Mouse (Mus musculus) neural tube, embryonic 11.5 days (tissue): ENCODE measurements around the gene Adcy6. TPM values are rescaled to one million over a fixed set of nuclear protein-coding genes. Genes with fewer than 3 reads are reported as not detected.

Source experiments
- ATAC-seq: fragments of 200-750 bp; cut with Nextera tagmentation; 2 replicates; pipeline ENCODE4 v1.8.0; 2017; ENCODE audit warnings: moderate number of reproducible peaks, mild to moderate bottlenecking, moderate TSS enrichment, moderate library complexity; ENCODE audit not compliant: insufficient read depth, low FRiP score, low TSS enrichment
- DNase-seq: peaks from one replicate; pipeline ENCODE4 v3.0.0-alpha.2; 2015; ENCODE audit warnings: low spot score
- H3K27ac ChIP-seq: fragments of 300-500 bp; sonication (generic); 2 replicates; pipeline ENCODE4 v1.5.1; 2014; ENCODE audit warnings: low read depth, mild to moderate bottlenecking, low read length
- H3K27me3 ChIP-seq: fragments of 300-500 bp; sonication (generic); 2 replicates; pipeline ENCODE4 v1.6.1; 2014; ENCODE audit warnings: mild to moderate bottlenecking, low read length, mixed read lengths; ENCODE audit not compliant: control insufficient read depth, insufficient read depth
- H3K36me3 ChIP-seq: fragments of 300-500 bp; sonication (generic); 2 replicates; pipeline ENCODE4 v1.6.1; 2014; ENCODE audit warnings: mild to moderate bottlenecking, low read length, moderate library complexity, mixed read lengths; ENCODE audit not compliant: control insufficient read depth, insufficient read depth
- H3K4me1 ChIP-seq: fragments of 300-500 bp; sonication (generic); 2 replicates; pipeline ENCODE4 v1.6.1; 2014; ENCODE audit warnings: low read length, mixed read lengths; ENCODE audit not compliant: control insufficient read depth, insufficient read depth
- H3K4me2 ChIP-seq: fragments of 300-500 bp; sonication (generic); 2 replicates; pipeline ENCODE4 v1.6.1; 2014; ENCODE audit warnings: low read depth, mild to moderate bottlenecking, moderate library complexity
- H3K4me3 ChIP-seq: fragments of 300-500 bp; sonication (generic); 2 replicates; pipeline ENCODE4 v1.5.1; 2014; ENCODE audit warnings: low read depth, low read length
- H3K9ac ChIP-seq: fragments of 300-500 bp; sonication (generic); 2 replicates; pipeline ENCODE4 v1.6.1; 2014; ENCODE audit warnings: mild to moderate bottlenecking, low read length
- H3K9me3 ChIP-seq: fragments of 300-500 bp; sonication (generic); 2 replicates; pipeline ENCODE4 v1.6.1; 2016; ENCODE audit warnings: low read length; ENCODE audit not compliant: control insufficient read depth
- WGBS: fragments of 180-500 bp; shearing (Covaris S2); extraction: QIAGEN DNeasy Blood & Tissue Kit; methylation state at CpG from one replicate; pipeline ENCODE4 v1.1.7; 2014; 5-methylcytosine and 5-hydroxymethylcytosine counted together
- polyA plus RNA-seq: library from polyadenylated mRNA; unstranded; fragments of >200 nt; fragmentation: Nextera tagmentation; extraction: Ambion mirVana; gene quantifications from 2 replicates; pipeline ENCODE4 v1.2.1, GENCODE M21; 2014

Adcy6 gene
- polyA plus RNA-seq, 1 experiment from 2014 or later, result 12.7 TPM

- no peaks in the 10 kb centered on the region for H3K9me3 ChIP-seq
- no peaks in the 10 kb centered on the region for H3K4me1 ChIP-seq
- no peaks in the 10 kb centered on the region for H3K36me3 ChIP-seq
- no peak overlapping the region for H3K4me3 ChIP-seq
- no peaks in the 10 kb centered on the region for H3K27me3 ChIP-seq
- ATAC-seq, result no peak
- H3K27ac ChIP-seq, result no peak overlapping the region
- no peak for DNase-seq
- H3K9ac ChIP-seq, result no peak overlapping the region
- WGBS, result 40% methylated on average over 7 of the region's 7 CpGs
- H3K4me2 ChIP-seq, result no peak overlapping the region
Observed at GRCm38 (mm10) chr15:98585421-98585820, 24.5 kb downstream of the Adcy6 start.

- ATAC-seq (no peak), DNase-seq (no peak)
- Histone ChIP-seq H3K36me3 (no peaks in the 10 kb centered on the region), H3K27me3 (no peaks in the 10 kb centered on the region), H3K9ac (no peak overlapping the region), H3K27ac (no peak overlapping the region), H3K9me3 (no peaks in the 10 kb centered on the region), H3K4me1 (no peaks in the 10 kb centered on the region), H3K4me3 (no peak overlapping the region), H3K4me2 (no peak overlapping the region)
- WGBS, result 77% methylated on average over 8 of the region's 8 CpGs
Observed at GRCm38 (mm10) chr15:98582996-98583395, 26.9 kb downstream of the Adcy6 start.

GRCm38 (mm10) chr15:98582410-98582809, 27.5 kb downstream of the Adcy6 start:
- Histone ChIP-seq H3K27ac (no peak overlapping the region), H3K36me3 (no peaks in the 10 kb centered on the region), H3K4me2 (no peak overlapping the region), H3K9ac (no peak overlapping the region), H3K4me3 (no peak overlapping the region), H3K4me1 (no peaks in the 10 kb centered on the region), H3K9me3 (no peaks in the 10 kb centered on the region), H3K27me3 (no peaks in the 10 kb centered on the region)
- 89% methylated on average over 8 of the region's 8 CpGs for WGBS
- DNase-seq (no peak), ATAC-seq (no peak)

- no peak overlapping the region for H3K9ac ChIP-seq
- no peaks in the 10 kb centered on the region for H3K9me3 ChIP-seq
- no peaks in the 10 kb centered on the region for H3K27me3 ChIP-seq
- WGBS, result 48% methylated on average over 5 of the region's 5 CpGs
- H3K4me1 ChIP-seq, result no peaks in the 10 kb centered on the region
- DNase-seq (peak; percentile 82), ATAC-seq (peak; percentile 35; the same call in 1 of the 2 replicates)
- no peak overlapping the region for H3K4me3 ChIP-seq
- no peaks in the 10 kb centered on the region for H3K36me3 ChIP-seq
- H3K4me2 ChIP-seq, result no peak overlapping the region
- no peak overlapping the region for H3K27ac ChIP-seq
Observed at GRCm38 (mm10) chr15:98579795-98580464, 29.9 kb downstream of the Adcy6 start.

GRCm38 (mm10) chr15:98579310-98579709, 30.6 kb downstream of the Adcy6 start:
- DNase-seq, result no peak
- Histone ChIP-seq H3K4me3 (no peak overlapping the region), H3K27me3 (no peaks in the 10 kb centered on the region), H3K4me1 (no peaks in the 10 kb centered on the region), H3K9ac (no peak overlapping the region), H3K4me2 (no peak overlapping the region), H3K27ac (no peak overlapping the region), H3K36me3 (no peaks in the 10 kb centered on the region), H3K9me3 (no peaks in the 10 kb centered on the region)
- ATAC-seq, result no peak
- WGBS, result 83% methylated on average over 2 of the region's 2 CpGs

GRCm38 (mm10) chr15:98573293-98573692, 36.6 kb downstream of the Adcy6 start:
- no peak for DNase-seq
- no peak overlapping the region for H3K9ac ChIP-seq
- no peaks in the 10 kb centered on the region for H3K9me3 ChIP-seq
- 75% methylated on average over 4 of the region's 4 CpGs for WGBS
- H3K4me3 ChIP-seq, result no peak overlapping the region
- no peak overlapping the region for H3K4me2 ChIP-seq
- ATAC-seq, result no peak
- H3K36me3 ChIP-seq, result no peaks in the 10 kb centered on the region
- H3K27me3 ChIP-seq, result no peaks in the 10 kb centered on the region
- no peaks in the 10 kb centered on the region for H3K4me1 ChIP-seq
- H3K27ac ChIP-seq, result no peak overlapping the region

- no peak for DNase-seq
- Histone ChIP-seq H3K4me2 (no peak within 1 kb of the TSS), H3K36me3 (no peaks in the 10 kb centered on the region), H3K4me1 (peaks cover 4% of the 10 kb centered on the region; the same call in 1 of the 2 replicates), H3K9ac (no peak within 1 kb of the TSS), H3K27ac (no peak within 1 kb of the TSS), H3K27me3 (no peaks in the 10 kb centered on the region), H3K9me3 (no peaks in the 10 kb centered on the region), H3K4me3 (no peak within 1 kb of the TSS)
- ATAC-seq, result no peak
- 83% methylated on average over 10 of the region's 10 CpGs for WGBS
Observed at GRCm38 (mm10) chr15:98570873-98571538, 38.9 kb downstream of the Adcy6 start, which contains the start of the genes Ccnt1 and 4930415O20Rik. Ccnt1 (minus strand) TSS chr15:98570923. 4930415O20Rik (plus strand) TSS chr15:98571004.

GRCm38 (mm10) chr15:98569795-98570365, 40.0 kb downstream of the Adcy6 start:
- ATAC-seq (no peak), DNase-seq (no peak)
- 89% methylated on average over 4 of the region's 4 CpGs for WGBS
- Histone ChIP-seq H3K36me3 (no peaks in the 10 kb centered on the region), H3K27me3 (no peaks in the 10 kb centered on the region), H3K27ac (no peak overlapping the region), H3K9ac (no peak overlapping the region), H3K4me2 (no peak overlapping the region), H3K4me3 (no peak overlapping the region), H3K4me1 (peaks cover 13% of the 10 kb centered on the region), H3K9me3 (no peaks in the 10 kb centered on the region)
